Mouse (Mus musculus) forebrain, embryonic 13.5 days (tissue): ENCODE measurements around the gene Fam161a. TPM values are rescaled to one million over a fixed set of nuclear protein-coding genes. Genes with fewer than 3 reads are reported as not detected.
A peak's percentile ranks its signal among the peaks of the same experiment; 100 is the strongest.

Experiments used
- ATAC-seq: fragments of 200-750 bp; cut with Nextera tagmentation; 2 replicates; pipeline ENCODE4 v1.8.0; 2017
- H3K27ac ChIP-seq: fragments of 300-500 bp; sonication (generic); 2 replicates; pipeline ENCODE4 v1.5.1; 2015; ENCODE audit warnings: inconsistent platforms, mild to moderate bottlenecking, moderate library complexity
- H3K27me3 ChIP-seq: fragments of 300-500 bp; sonication (generic); 2 replicates; pipeline ENCODE4 v1.6.1; 2015; ENCODE audit warnings: mild to moderate bottlenecking, inconsistent platforms
- H3K36me3 ChIP-seq: fragments of 300-500 bp; sonication (generic); 2 replicates; pipeline ENCODE4 v1.6.1; 2015; ENCODE audit warnings: mild to moderate bottlenecking, inconsistent platforms; ENCODE audit not compliant: poor library complexity, severe bottlenecking
- H3K4me1 ChIP-seq: fragments of 300-500 bp; sonication (generic); 2 replicates; pipeline ENCODE4 v1.6.1; 2015; ENCODE audit warnings: inconsistent platforms
- H3K4me2 ChIP-seq: fragments of 300-500 bp; sonication (generic); 2 replicates; pipeline ENCODE4 v1.6.1; 2015; ENCODE audit warnings: inconsistent platforms, mild to moderate bottlenecking, moderate library complexity
- H3K4me3 ChIP-seq: fragments of 300-500 bp; sonication (generic); 2 replicates; pipeline ENCODE4 v1.5.1; 2015; ENCODE audit warnings: mild to moderate bottlenecking, inconsistent platforms
- H3K9ac ChIP-seq: fragments of 300-500 bp; sonication (generic); 2 replicates; pipeline ENCODE4 v1.6.1; 2015; ENCODE audit warnings: mild to moderate bottlenecking, inconsistent platforms
- H3K9me3 ChIP-seq: fragments of 300-500 bp; sonication (generic); replicated peaks from 2 replicates; pipeline ENCODE4 v1.6.1; 2016; ENCODE audit warnings: inconsistent platforms
- WGBS: fragments of 180-500 bp; shearing (Covaris S2); methylation state at CpG from one replicate; pipeline ENCODE4 v1.1.7; 2015; 5-methylcytosine and 5-hydroxymethylcytosine counted together
- polyA plus RNA-seq: library from polyadenylated mRNA; unstranded; fragments of >200 nt; fragmentation: Nextera tagmentation; extraction: Ambion mirVana; gene quantifications from 2 replicates; pipeline ENCODE4 v1.2.1, GENCODE M21; 2015

The Fam161a gene
- polyA plus RNA-seq, 1 experiment from 2014 or later, result 3.0 TPM

- no peak overlapping the region for H3K4me3 ChIP-seq
- H3K4me2 ChIP-seq, result no peak overlapping the region
- H3K9ac ChIP-seq, result no peak overlapping the region
- H3K27me3 ChIP-seq, result no peaks in the 10 kb centered on the region
- 96% methylated on average over 4 of the region's 4 CpGs for WGBS
- no peak for ATAC-seq
- H3K4me1 ChIP-seq, result peaks cover 14% of the 10 kb centered on the region
- no peak overlapping the region for H3K27ac ChIP-seq
- H3K9me3 ChIP-seq, result no peaks in the 10 kb centered on the region
- H3K36me3 ChIP-seq, result peaks cover 62% of the 10 kb centered on the region
Measured at GRCm38 (mm10) chr11:22995461-22995860, 11.9 kb upstream of the Fam161a start.

- no peak for ATAC-seq
- Histone ChIP-seq H3K4me1 (no peaks in the 10 kb centered on the region), H3K27ac (no peak overlapping the region), H3K9me3 (no peaks in the 10 kb centered on the region), H3K4me3 (no peak overlapping the region), H3K4me2 (no peak overlapping the region), H3K27me3 (no peaks in the 10 kb centered on the region), H3K9ac (no peak overlapping the region), H3K36me3 (peaks cover 83% of the 10 kb centered on the region)
- 77% methylated on average over 1 of the region's 1 CpGs for WGBS
Measured at GRCm38 (mm10) chr11:22998308-22998707, 9.0 kb upstream of the Fam161a start.

GRCm38 (mm10) chr11:23005276-23005675, 2.1 kb upstream of the Fam161a start:
- H3K36me3 ChIP-seq, result peaks cover 44% of the 10 kb centered on the region
- H3K4me1 ChIP-seq, result 0 out of 2 replicates have a peak, but pooled peaks cover 3% of the 10 kb centered on the region
- no peaks in the 10 kb centered on the region for H3K9me3 ChIP-seq
- no peaks in the 10 kb centered on the region for H3K27me3 ChIP-seq
- no peak overlapping the region for H3K27ac ChIP-seq
- no peak overlapping the region for H3K4me3 ChIP-seq
- no peak overlapping the region for H3K9ac ChIP-seq
- 98% methylated on average over 1 of the region's 1 CpGs for WGBS
- no peak overlapping the region for H3K4me2 ChIP-seq
- ATAC-seq, result no peak

GRCm38 (mm10) chr11:23007166-23007480, 208 bp upstream of the Fam161a start:
- Histone ChIP-seq H3K9me3 (no peaks in the 10 kb centered on the region), H3K27ac (peak overlapping the region; percentile 92), H3K4me3 (peak overlapping the region; percentile 57), H3K27me3 (no peaks in the 10 kb centered on the region), H3K4me1 (0 out of 2 replicates have a peak, but pooled peaks cover 3% of the 10 kb centered on the region), H3K9ac (peak overlapping the region; percentile 75), H3K4me2 (peak overlapping the region; percentile 72), H3K36me3 (peaks cover 28% of the 10 kb centered on the region)
- WGBS, result 4% methylated on average over 6 of the region's 6 CpGs
- ATAC-seq, result peak; percentile 37; the same call in 1 of the 2 replicates

- Histone ChIP-seq H3K27ac (peak overlapping the region; percentile 92), H3K4me3 (peak overlapping the region; percentile 57), H3K36me3 (peaks cover 20% of the 10 kb centered on the region), H3K27me3 (no peaks in the 10 kb centered on the region), H3K4me2 (peak overlapping the region; percentile 72), H3K4me1 (0 out of 2 replicates have a peak, but pooled peaks cover 3% of the 10 kb centered on the region), H3K9me3 (no peaks in the 10 kb centered on the region), H3K9ac (peak overlapping the region; percentile 75)
- WGBS, result under 1% methylated on average over 40 of the region's 40 CpGs
- ATAC-seq, result peak; percentile 95
Measured at GRCm38 (mm10) chr11:23008181-23008823, 971 bp downstream of the Fam161a start.

- peaks cover 15% of the 10 kb centered on the region for H3K36me3 ChIP-seq
- ATAC-seq, result no peak
- H3K9ac ChIP-seq, result peak overlapping the region; percentile 75
- no peak overlapping the region for H3K27ac ChIP-seq
- no peaks in the 10 kb centered on the region for H3K9me3 ChIP-seq
- H3K27me3 ChIP-seq, result no peaks in the 10 kb centered on the region
- H3K4me1 ChIP-seq, result 0 out of 2 replicates have a peak, but pooled peaks cover 3% of the 10 kb centered on the region
- H3K4me2 ChIP-seq, result peak overlapping the region; percentile 72
- 48% methylated on average over 4 of the region's 4 CpGs for WGBS
- peak overlapping the region; percentile 57 for H3K4me3 ChIP-seq
Measured at GRCm38 (mm10) chr11:23008824-23009200, 1.5 kb downstream of the Fam161a start.

GRCm38 (mm10) chr11:23013096-23013495, 5.8 kb downstream of the Fam161a start:
- no peak overlapping the region for H3K4me2 ChIP-seq
- 82% methylated on average over 1 of the region's 1 CpGs for WGBS
- no peak for ATAC-seq

GRCm38 (mm10) chr11:23013580-23014294, 6.4 kb downstream of the Fam161a start:
- no peak for ATAC-seq
- Histone ChIP-seq H3K27me3 (no peaks in the 10 kb centered on the region), H3K4me1 (no peaks in the 10 kb centered on the region), H3K27ac (no peak overlapping the region), H3K36me3 (no peaks in the 10 kb centered on the region), H3K4me3 (no peak overlapping the region), H3K9me3 (no peaks in the 10 kb centered on the region), H3K4me2 (no peak overlapping the region), H3K9ac (no peak overlapping the region)
- WGBS, result 84% methylated on average over 4 of the region's 4 CpGs

More at GRCm38 (mm10) chr11:23013096-23013495, 5.8 kb downstream of the Fam161a start:
- no peaks in the 10 kb centered on the region for H3K9me3 ChIP-seq
- H3K36me3 ChIP-seq, result no peaks in the 10 kb centered on the region
- H3K9ac ChIP-seq, result no peak overlapping the region
- H3K4me1 ChIP-seq, result no peaks in the 10 kb centered on the region
- no peak overlapping the region for H3K27ac ChIP-seq
- H3K4me3 ChIP-seq, result no peak overlapping the region
- no peaks in the 10 kb centered on the region for H3K27me3 ChIP-seq

- no peak for ATAC-seq
- no peak overlapping the region for H3K4me2 ChIP-seq
- WGBS, result 74% methylated on average over 6 of the region's 6 CpGs
Measured at GRCm38 (mm10) chr11:23014996-23015395, 7.7 kb downstream of the Fam161a start.

GRCm38 (mm10) chr11:23017943-23018342, 10.6 kb downstream of the Fam161a start:
- Histone ChIP-seq H3K4me2 (no peak overlapping the region), H3K27ac (no peak overlapping the region), H3K4me1 (no peaks in the 10 kb centered on the region), H3K9me3 (no peaks in the 10 kb centered on the region), H3K27me3 (no peaks in the 10 kb centered on the region), H3K4me3 (no peak overlapping the region), H3K9ac (no peak overlapping the region), H3K36me3 (no peaks in the 10 kb centered on the region)
- WGBS, result 90% methylated on average over 4 of the region's 4 CpGs
- no peak for ATAC-seq

More at GRCm38 (mm10) chr11:23014996-23015395, 7.7 kb downstream of the Fam161a start:
- Histone ChIP-seq H3K4me3 (no peak overlapping the region), H3K36me3 (no peaks in the 10 kb centered on the region), H3K9ac (no peak overlapping the region), H3K27ac (no peak overlapping the region), H3K4me1 (no peaks in the 10 kb centered on the region), H3K9me3 (no peaks in the 10 kb centered on the region), H3K27me3 (no peaks in the 10 kb centered on the region)

GRCm38 (mm10) chr11:23020116-23020770, 12.9 kb downstream of the Fam161a start:
- Histone ChIP-seq H3K4me3 (no peak overlapping the region), H3K36me3 (no peaks in the 10 kb centered on the region), H3K27me3 (no peaks in the 10 kb centered on the region), H3K4me1 (no peaks in the 10 kb centered on the region), H3K9me3 (no peaks in the 10 kb centered on the region), H3K4me2 (no peak overlapping the region), H3K27ac (no peak overlapping the region), H3K9ac (no peak overlapping the region)
- no peak for ATAC-seq
- WGBS, result 67% methylated on average over 24 of the region's 24 CpGs

- Histone ChIP-seq H3K27ac (no peak overlapping the region), H3K4me3 (no peak overlapping the region), H3K27me3 (no peaks in the 10 kb centered on the region), H3K4me2 (no peak overlapping the region), H3K9ac (no peak overlapping the region), H3K36me3 (no peaks in the 10 kb centered on the region), H3K4me1 (no peaks in the 10 kb centered on the region), H3K9me3 (no peaks in the 10 kb centered on the region)
- 95% methylated on average over 14 of the region's 14 CpGs for WGBS
- no peak for ATAC-seq
Measured at GRCm38 (mm10) chr11:23020841-23021240, 13.5 kb downstream of the Fam161a start.
